Mouse (Mus musculus): ENCODE measurements around the gene Gimap4.

- TF ChIP-seq CTCF (IDR thresholded peaks at IDR 0.05; ENCODE audit: borderline replicate concordance, insufficient read depth, low read length) (no peak), POLR2A (IDR thresholded peaks at IDR 0.05; ENCODE audit: low read depth, low read length) (no peak)
Observed at GRCm38 (mm10) chr6:48635105-48635504, 49.2 kb upstream of the Gimap4 start.

Data from embryonic fibroblast, embryonic 13.5 days (primary cell).